Mouse (Mus musculus) Patski (cell line): Measurements from ENCODE around the gene Rasgrf1. TPM values are rescaled to one million over a fixed set of nuclear protein-coding genes. Genes with fewer than 3 reads are reported as not detected.

Source experiments
- ATAC-seq: fragments of 100-300 bp; one replicate; pipeline ENCODE4 v1.8.0; 2021
- CTCF ChIA-PET: fragments of 350-600 bp; sonication (Branson Sonifier 250); formaldehyde crosslinking; loops from one replicate; lab custom pipeline; 2022; ENCODE audit warnings: inconsistent platforms; lab: Charles Lee
- POLR2A ChIA-PET: fragments of 350-600 bp; sonication (Branson Sonifier 250); formaldehyde crosslinking; loops from one replicate; lab custom pipeline; 2022; ENCODE audit warnings: antibody characterized with exemption, inconsistent platforms; lab: Charles Lee
- DNase-seq: peaks from one replicate; pipeline ENCODE4 v3.0.0-alpha.2; 2011; ENCODE audit warnings: low read depth, low spot score
- H3K27me3 ChIP-seq: fragments of 371-371 bp; one replicate; pipeline ENCODE4 v1.5.1; 2021
- CTCF ChIP-seq: fragments of 100-300 bp; IDR thresholded peaks from one replicate; pipeline ENCODE4 v1.5.1; 2021
- in situ Hi-C: fragments of 300-500 bp; cut with MboI; formaldehyde crosslinking; loops from 3 replicates; pipeline ENCODE4 v1.11.1; 2018; ENCODE audit warnings: low pct_unique_long_range_greater_than_20kb, mixed read lengths
- polyA plus RNA-seq: library from polyadenylated mRNA; unstranded; gene quantifications from one replicate; pipeline ENCODE4 v1.2.3, GENCODE M21; 2021

The Rasgrf1 gene
- polyA plus RNA-seq, 1 experiment from 2014 or later, result not detected

DNA sequence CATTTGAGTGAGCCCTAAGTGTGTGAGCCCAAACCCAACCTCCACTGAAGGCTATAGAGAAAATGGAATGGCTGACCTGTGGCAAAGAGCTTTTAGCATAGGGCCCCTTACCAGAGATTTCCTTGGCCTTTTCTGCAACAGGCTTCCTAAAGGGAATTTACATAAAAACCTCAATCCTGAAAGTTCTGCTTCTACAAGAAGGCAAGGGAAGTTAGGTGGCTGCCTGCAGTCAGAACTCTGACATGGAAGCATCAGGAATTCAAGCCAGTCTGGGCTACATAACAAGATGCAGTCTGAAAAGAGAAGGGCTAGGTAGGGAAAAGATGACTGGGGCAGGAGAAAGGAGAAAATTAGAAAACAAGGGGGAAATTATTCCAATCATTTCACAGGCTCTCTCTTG is 1.8 kb upstream of the Rasgrf1 start:
- ATAC-seq, result no peak
- no peak for DNase-seq
- no peak for TF ChIP-seq CTCF
- CTCF ChIA-PET, result no interaction called here
- in situ Hi-C loops, result no loop called here
- POLR2A ChIA-PET, result no interaction called here
- H3K27me3 ChIP-seq, result peaks cover 28% of the 10 kb centered on the region

DNA sequence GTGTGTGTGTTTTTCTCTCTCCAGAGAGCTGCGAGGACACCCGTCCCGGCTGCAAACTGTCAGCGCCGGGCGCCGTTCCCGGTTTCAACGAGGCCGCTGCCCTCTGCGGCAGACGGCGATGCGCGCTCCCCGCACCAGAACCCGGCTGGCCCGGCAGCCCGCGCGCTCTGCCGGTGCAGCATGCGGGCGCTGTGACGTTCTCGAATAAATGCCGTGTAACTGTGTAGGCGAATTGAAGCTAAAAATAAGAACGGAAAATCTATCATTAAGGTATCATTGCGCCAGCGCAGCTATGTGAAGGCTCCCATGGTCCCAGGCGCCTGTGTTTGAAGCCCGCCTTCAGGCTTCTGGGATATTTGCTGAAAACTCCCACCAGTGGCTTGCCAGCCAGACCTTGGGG is 1.1 kb upstream of the Rasgrf1 start:
- POLR2A ChIA-PET, result no interaction called here
- peaks cover 28% of the 10 kb centered on the region for H3K27me3 ChIP-seq
- no peak for ATAC-seq
- no peak for TF ChIP-seq CTCF
- no peak for DNase-seq
- in situ Hi-C loops, result no loop called here
- CTCF ChIA-PET, result no interaction called here

DNA sequence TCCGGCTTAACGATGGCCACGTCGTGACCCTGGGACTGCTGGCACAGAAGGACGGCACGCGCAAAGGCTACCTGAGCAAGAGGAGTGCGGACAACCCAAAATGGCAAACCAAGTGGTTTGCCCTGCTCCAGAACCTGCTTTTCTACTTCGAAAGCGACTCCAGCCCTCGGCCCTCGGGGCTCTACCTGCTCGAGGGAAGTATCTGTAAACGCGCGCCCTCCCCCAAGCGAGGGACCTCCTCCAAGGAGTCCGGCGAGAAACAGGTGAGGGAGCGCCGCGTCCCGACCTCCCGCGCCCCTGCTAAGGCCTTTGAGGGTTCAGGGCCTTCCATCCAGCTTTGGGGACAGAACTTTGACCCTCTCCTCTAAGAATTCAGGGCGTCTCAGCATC is 298 bp downstream of the Rasgrf1 start:
- ATAC-seq (no peak), DNase-seq (no peak)
- ChIA-PET POLR2A (no interaction called here), CTCF (no interaction called here)
- in situ Hi-C loops, result no loop called here
- peaks cover 28% of the 10 kb centered on the region for H3K27me3 ChIP-seq
- no peak for TF ChIP-seq CTCF

DNA sequence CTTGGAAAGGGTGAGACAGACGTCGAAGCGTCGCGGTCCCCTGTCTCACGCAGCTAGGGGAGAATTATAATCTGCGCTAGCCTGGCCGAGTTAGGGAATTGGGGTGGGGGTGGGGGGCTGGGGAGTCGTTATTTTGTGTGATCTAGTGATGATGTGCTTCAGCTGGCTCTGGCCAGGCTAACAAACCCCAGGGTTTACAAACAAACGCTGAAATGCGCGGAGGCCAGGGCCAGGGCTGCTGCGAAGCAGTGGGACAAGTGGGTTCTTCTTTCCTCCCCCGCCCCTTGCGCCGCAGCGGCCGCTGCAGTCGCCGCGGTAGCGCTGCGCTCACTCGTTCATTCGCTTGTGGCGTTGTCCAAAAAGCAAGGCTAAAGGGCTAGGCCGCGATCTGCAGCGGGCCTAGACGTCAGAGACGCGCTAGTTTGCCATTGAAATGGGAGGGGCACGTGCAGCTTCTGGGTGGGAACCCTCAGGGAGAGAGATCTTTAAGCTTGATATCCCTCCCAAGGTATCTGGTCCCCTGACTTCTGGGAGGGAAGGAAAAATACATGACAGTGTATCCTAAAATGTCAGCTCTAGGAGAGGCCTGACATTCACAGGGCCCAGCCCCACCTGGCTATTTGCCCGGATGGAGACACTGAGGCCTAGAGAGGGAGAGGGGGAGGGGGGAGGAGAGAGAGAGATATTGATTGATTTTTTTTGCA is 1.2 kb downstream of the Rasgrf1 start:
- in situ Hi-C loops, result no loop called here
- DNase-seq, result no peak
- ChIA-PET CTCF (no interaction called here), POLR2A (no interaction called here)
- TF ChIP-seq CTCF, result no peak
- no peak for ATAC-seq
- H3K27me3 ChIP-seq, result peaks cover 28% of the 10 kb centered on the region

DNA sequence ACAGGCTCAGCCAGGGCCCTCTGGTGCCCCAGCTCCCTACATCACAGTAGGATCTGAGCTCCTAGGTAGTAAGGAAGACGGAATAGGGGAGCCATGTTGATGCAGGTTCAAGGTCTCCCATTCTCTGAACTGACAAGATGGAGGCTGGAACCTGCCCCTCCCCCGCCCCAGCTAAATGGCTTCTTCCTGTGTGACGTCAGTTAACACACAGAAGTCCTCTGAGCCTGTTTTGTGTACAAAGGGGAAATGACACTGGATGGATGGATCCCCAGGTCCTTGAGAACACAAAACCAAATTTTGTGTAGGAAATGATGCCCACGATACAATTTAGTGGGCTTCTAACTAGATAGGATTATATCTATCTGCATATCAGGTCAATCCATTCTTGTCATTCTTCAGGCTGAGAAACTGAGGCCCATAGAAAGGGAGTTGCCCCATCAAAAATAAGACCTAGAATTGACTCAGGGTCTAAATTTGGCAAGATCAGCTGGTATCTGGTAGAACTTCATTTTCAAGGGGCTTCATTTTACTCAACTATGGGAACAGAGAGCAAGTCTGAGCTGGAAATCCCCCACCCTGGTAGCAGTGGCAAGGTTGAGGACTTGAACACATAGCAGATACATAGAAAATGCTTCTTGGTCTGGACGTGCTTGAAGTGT is 2.3 kb downstream of the Rasgrf1 start:
- TF ChIP-seq CTCF, result no peak
- ATAC-seq (no peak), DNase-seq (no peak)
- POLR2A ChIA-PET, result no interaction called here
- in situ Hi-C loops, result no loop called here
- peaks cover 23% of the 10 kb centered on the region for H3K27me3 ChIP-seq
- CTCF ChIA-PET, result no interaction called here

DNA sequence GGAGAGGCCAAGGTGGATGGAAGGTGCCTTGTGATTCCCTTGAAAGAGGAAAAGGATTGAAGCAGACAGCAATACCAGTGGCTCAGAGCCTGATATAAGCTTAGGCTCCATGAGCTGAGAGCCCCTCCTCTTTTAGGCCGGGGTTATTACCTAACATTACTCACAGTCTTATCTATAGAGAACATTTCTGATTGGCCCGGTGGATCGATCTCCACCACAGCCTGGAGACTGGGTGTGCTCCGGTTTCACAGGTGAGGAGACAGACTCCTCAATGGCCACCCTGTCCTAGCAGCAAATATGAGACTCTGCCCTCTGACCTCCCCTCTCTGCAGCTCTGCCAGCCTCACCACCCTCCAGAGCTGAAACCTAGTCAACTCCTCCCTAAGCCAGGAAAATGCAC is 3.4 kb downstream of the Rasgrf1 start:
- ATAC-seq, result no peak

DNA sequence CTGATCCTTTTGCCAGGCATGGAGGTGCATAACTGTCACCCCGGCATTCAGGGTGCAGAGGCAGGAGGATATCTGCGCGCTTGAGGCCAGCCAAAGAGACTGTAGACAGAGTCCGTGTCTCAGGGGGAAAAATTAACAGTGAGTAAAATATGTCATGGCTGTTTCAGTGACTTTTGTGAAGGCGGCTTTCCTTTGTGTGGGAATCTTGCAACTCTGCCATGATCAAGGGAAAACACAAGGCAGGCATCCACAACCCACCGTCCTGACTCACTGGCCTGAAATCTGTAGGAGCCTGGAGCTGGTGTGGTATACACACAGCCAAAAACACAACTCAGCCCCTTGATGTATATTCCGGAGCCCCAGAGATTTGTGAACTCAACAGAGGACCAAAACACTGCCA is 6.8 kb downstream of the Rasgrf1 start:
- ATAC-seq (no peak), DNase-seq (no peak)
- CTCF ChIA-PET, result no interaction called here
- POLR2A ChIA-PET, result no interaction called here
- H3K27me3 ChIP-seq, result no peaks in the 10 kb centered on the region
- in situ Hi-C loops, result no loop called here
- TF ChIP-seq CTCF, result no peak

More for the DNA sequence above, 3.4 kb downstream of the Rasgrf1 start:
- TF ChIP-seq CTCF, result no peak
- in situ Hi-C loops, result no loop called here
- H3K27me3 ChIP-seq, result peaks cover 19% of the 10 kb centered on the region
- POLR2A ChIA-PET, result no interaction called here
- CTCF ChIA-PET, result no interaction called here
- DNase-seq, result no peak

DNA sequence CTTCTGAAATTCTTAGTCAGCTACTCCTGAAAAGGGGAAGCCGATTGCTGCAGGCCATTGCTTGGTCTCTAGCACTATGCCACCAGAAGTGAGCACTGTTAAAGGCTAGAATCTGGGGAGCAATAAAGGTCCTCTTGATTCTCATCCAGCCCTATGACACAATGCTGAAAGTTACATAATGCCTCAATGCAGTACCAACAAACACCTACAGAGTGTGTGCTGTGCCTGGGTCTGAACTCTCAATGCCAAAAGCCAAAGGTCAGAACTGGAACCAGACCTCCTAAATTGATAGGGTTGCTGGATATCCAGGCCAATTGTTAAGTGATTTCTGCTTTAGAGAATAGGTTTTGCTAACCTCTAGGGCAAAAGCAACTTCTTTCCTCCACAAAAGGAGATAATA is 7.7 kb downstream of the Rasgrf1 start:
- in situ Hi-C loops, result no loop called here
- ChIA-PET CTCF (no interaction called here), POLR2A (no interaction called here)
- no peaks in the 10 kb centered on the region for H3K27me3 ChIP-seq
- DNase-seq (no peak), ATAC-seq (no peak)
- TF ChIP-seq CTCF, result no peak

DNA sequence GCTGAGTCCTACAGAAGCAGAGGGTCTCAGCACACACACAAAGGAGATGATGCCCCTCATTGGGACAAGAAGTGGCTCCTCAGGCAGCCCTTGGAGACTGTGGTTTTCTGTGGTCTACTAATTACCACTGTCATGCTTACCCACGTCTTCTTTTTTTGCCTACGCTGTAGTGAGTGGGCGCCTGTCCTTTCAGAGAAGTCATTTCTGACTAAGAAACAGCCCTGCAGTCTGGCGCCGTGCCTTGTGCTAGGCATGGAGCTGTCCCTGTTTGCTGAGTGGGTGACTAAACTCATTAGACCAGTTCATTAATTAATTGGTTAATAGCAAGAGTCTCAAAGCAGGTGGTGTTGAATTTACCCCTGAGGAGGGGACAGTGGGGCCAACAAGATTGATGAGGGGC is 9.1 kb downstream of the Rasgrf1 start:
- POLR2A ChIA-PET, result no interaction called here
- no peak for ATAC-seq
- H3K27me3 ChIP-seq, result no peaks in the 10 kb centered on the region
- in situ Hi-C loops, result no loop called here
- CTCF ChIA-PET, result no interaction called here
- no peak for DNase-seq
- TF ChIP-seq CTCF, result no peak

DNA sequence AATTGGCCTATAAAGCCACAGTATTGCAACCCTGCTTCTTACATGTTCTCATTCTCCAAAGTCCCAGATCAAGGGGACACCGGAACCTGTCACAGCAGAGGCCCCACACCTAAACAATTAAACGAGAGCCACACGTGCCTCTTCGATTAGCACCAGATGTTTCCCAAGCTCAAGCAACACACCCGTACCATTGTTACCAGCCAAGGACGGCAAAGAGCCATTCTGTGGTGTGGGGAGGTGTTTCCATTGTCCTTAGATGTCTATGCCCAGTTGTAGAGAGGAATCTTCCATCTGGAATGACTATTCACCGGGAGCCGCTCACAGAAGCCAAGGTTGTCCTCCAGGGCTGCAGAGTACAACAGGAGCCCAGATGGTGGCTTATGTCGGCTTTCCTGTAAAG is 11.4 kb downstream of the Rasgrf1 start:
- ATAC-seq, result no peak
- in situ Hi-C loops, result no loop called here

DNA sequence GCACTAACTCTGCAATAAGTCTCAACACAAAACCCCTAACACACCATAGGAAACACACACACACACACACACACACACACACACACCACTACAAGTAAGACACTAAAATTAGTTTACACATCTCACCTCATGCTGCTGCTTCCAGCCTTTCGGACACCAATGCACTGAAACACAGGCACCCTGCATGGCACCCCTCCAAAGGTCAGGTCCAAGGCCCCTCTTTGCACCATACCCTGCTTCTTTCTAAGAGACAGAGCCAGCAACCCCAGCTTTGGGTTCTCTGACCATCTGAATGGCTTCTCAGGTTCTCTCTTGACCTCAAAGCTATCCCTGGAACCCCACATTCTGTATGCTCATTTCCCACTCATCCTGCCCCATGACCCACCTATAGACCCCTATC is 13.0 kb downstream of the Rasgrf1 start:
- no peak for DNase-seq
- ChIA-PET POLR2A (no interaction called here), CTCF (interaction anchor here (0.9 to 1.3 kb wide), 2 partner anchors 25 to 99 kb away, joined by 3 read pairs; no protein-coding TSS in a partner anchor)
- in situ Hi-C loops, result no loop called here
- TF ChIP-seq CTCF, result no peak
- ATAC-seq, result no peak
- H3K27me3 ChIP-seq, result no peaks in the 10 kb centered on the region

More for the DNA sequence above, 11.4 kb downstream of the Rasgrf1 start:
- ChIA-PET POLR2A (no interaction called here), CTCF (interaction anchor here (1.3 kb wide), 1 partner anchor 27 kb away, joined by 3 read pairs; no protein-coding TSS in a partner anchor)
- no peaks in the 10 kb centered on the region for H3K27me3 ChIP-seq
- no peak for TF ChIP-seq CTCF
- no peak for DNase-seq
